Mouse (Mus musculus): ENCODE results near the gene Zfp27.

The Zfp27 gene

GRCm38 (mm10) chr7:29890501-29890900 is 15.9 kb downstream of the Zfp27 start:
- DNase-seq (ENCODE audit: low read depth, low spot score): no peak

DNA sequence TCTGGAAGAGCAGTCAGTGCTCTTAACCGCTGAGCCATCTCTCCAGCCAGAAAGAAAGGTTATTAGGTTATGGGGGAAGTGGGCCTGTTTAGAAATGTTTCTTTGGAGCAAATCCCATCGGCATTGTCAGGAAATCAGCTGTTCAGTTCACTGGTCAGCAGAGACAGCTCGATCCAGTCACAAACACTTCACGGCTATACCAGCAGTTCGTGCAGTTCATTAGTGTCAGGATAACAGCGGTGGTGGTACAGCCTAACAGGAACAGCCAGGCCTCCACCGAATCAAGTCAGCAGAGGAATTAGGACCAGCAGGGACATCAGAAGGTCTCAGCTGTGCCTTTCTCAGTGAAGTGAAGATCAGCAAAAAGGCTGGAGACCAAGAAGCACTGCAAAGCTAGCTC is 25.5 kb downstream of the Zfp27 start:
- no peak for DNase-seq (ENCODE audit: low read depth, low spot score)

DNA sequence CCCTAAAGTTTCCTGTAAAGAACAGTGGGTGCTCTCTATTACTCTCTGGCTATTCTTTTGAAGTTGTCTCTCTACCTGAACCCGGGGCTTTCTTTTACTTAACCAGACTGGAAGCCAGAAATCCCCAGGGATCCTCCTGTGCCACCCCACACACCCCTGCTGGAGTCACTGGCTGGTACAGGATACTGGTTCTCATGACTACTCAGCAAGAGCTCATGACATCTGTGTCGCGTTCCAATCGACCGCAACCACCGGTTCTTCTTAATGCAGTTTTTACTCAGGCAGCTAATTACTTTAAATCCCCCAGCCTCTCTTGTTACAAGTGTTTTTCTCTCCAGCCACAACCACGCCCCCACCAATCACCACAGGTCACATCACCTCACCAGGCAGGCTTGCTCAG is 26.3 kb downstream of the Zfp27 start:
- DNase-seq (ENCODE audit: low read depth, low spot score): no peak

DNA sequence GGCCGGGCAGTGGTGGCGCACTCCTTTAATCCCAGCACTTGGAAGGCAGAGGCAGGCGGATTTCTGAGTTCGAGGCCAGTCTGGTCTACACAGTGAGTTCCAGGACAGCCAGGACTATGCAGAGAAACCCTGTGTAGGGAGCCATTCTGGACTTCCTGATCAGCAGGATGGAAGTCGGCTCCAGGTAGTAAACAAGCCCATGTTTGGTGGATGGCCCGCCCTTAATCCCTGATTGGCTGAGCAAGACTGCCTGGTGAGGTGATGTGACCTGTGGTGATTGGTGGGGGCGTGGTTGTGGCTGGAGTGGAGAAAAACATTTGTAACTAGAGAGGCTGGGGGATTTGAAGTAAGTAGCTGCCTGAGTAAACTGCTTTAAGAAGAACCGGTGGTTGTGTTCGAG is 28.8 kb downstream of the Zfp27 start:
- peak; percentile 41 for DNase-seq (ENCODE audit: low read depth, low spot score)

DNA sequence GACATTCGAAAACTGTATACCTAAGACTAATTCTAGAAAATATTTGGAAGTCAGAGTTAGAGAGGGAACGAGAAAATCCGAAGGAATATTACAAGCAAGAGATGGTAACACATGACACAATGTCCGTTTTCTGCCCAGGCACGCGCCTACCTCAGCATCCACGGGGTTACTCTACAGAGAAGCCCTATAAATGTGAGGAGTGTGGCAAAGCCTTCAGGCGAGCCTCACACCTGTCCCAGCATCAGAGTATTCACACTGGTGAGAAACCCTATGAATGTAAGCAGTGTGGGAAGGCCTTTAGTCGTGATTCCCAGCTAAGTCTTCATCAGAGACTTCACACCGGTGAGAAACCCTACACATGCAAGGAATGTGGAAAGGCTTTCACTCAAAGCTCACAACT is 32.1 kb downstream of the Zfp27 start:
- no peak for DNase-seq (ENCODE audit: low read depth, low spot score)

DNA sequence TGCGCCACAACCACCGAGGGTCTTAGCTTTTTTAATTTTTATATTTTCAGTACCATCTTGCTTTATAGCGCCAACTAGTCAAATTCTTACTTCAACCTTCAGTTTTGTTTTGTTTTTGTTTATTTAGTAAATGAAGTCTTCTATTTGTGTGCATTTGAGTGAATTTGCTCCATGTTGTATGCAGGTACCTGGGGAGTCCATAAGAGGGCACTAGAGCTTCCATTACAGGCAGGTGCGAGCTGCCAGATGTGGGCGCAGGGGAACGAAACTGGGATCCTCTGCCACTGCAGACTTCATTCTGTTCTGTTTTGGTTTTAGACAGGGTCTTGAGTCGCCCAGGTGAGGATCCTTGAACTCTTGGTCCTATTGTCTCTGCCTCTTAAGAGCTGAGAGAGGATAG is 44.7 kb downstream of the Zfp27 start:
- DNase-seq (ENCODE audit: low read depth, low spot score): peak; percentile 84

GRCm38 (mm10) chr7:29859532-29860517 is 46.5 kb downstream of the Zfp27 start, which contains the start of gene Zfp420:
Gene Zfp420, plus strand, starts transcription at chr7:29859979.
- peak; percentile 96 for DNase-seq (ENCODE audit: low read depth, low spot score)

DNA sequence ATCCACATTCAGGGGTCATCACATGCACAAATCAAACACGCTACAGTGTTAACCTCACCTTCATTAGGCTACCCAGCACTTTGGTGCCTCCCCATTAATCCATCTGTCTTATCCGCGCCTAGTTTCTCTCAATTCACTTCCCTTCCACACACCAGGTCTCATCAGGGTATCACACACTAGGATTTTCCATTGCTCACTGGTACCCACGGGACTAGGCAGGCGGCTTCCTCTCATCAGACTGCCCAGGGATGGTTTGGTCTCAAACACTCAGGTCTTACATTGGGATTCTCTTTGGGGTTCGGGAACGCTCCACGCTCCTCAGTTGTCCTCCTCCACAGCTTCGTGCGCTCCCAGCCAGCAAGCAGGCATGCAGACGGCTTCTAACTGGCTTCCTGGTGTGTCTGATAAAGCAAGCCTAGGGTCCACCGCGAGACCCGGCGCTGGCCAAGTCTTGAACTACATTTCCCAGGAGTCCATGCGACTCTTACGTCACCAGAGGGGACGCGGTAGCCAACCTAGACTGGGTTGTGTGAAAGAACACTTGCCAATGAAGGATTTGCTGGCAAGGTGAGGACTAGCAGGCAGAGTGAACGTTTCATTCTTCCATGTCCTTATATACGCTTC is 53.0 kb downstream of the Zfp27 start, which contains the start of gene Zfp940:
Gene Zfp940, minus strand, starts transcription at position 451 of the 624 bp plus-strand sequence.
- peak; percentile 90 for DNase-seq (ENCODE audit: low read depth, low spot score)

GRCm38 (mm10) chr7:29852831-29853218 is 53.5 kb downstream of the Zfp27 start:
- DNase-seq (ENCODE audit: low read depth, low spot score): no peak

- DNase-seq (ENCODE audit: low read depth, low spot score): no peak
These were observed 61.8 kb downstream of the Zfp27 start for GRCm38 (mm10) chr7:29844616-29845015.

Measured in ZHBTc4 (cell line).